Mouse (Mus musculus) CH12.LX (cell line): ENCODE results near the gene Pom121l2. TPM values are rescaled to one million over a fixed set of nuclear protein-coding genes. Genes with fewer than 3 reads are reported as not detected.

Experiments
- DNase-seq: peaks from one replicate; pipeline ENCODE4 v3.0.0-alpha.2; 2013; ENCODE audit errors: extremely low read depth
- H3K27ac ChIP-seq: 2 replicates; pipeline ENCODE4 v1.5.1; 2012; ENCODE audit warnings: low read depth, mild to moderate bottlenecking, control low read depth, moderate library complexity; ENCODE audit not compliant: insufficient read depth
- H3K27me3 ChIP-seq: replicated peaks from 2 replicates; pipeline ENCODE3; 2012; ENCODE audit warnings: inconsistent platforms
- H3K36me3 ChIP-seq, 2 experiments: replicated peaks in 1 of 2; 2 replicates each; pipeline versions ENCODE3 to v1.6.1; 2012; ENCODE audit warnings: inconsistent platforms in 1 of 2, low read length in 1 of 2, mild to moderate bottlenecking in 1 of 2, mixed read lengths in 1 of 2, moderate library complexity in 1 of 2; ENCODE audit not compliant: control insufficient read depth in 1 of 2, insufficient read depth in 1 of 2
- H3K4me1 ChIP-seq, 2 experiments: 2 replicates each; pipeline ENCODE4 v1.6.1; 2012; ENCODE audit warnings: inconsistent platforms in 1 of 2, moderate library complexity in 1 of 2; ENCODE audit not compliant: insufficient read depth in 2 of 2, control insufficient read depth in 1 of 2
- H3K4me2 ChIP-seq: 2 replicates; pipeline ENCODE4 v1.6.1; 2012; ENCODE audit warnings: low read depth, mild to moderate bottlenecking, control low read depth; ENCODE audit not compliant: poor library complexity, insufficient read depth, severe bottlenecking
- H3K4me3 ChIP-seq, 3 experiments: fragments of 150-350 bp in 1 of 3; sonication (generic) in 1 of 3; replicated peaks in 1 of 3; 2 replicates each; pipeline versions ENCODE3 to v1.5.1; 2011 to 2012; ENCODE audit warnings: low read depth in 2 of 3, low read length in 2 of 3, mild to moderate bottlenecking in 2 of 3, moderate library complexity in 2 of 3, control low read depth in 1 of 3, improper control_type of control experiment in 1 of 3, inconsistent platforms in 1 of 3, mixed read lengths in 1 of 3; ENCODE audit not compliant: poor library complexity in 1 of 3
- H3K79me2 ChIP-seq: replicated peaks from 2 replicates; pipeline ENCODE4 v1.6.1; 2012; ENCODE audit warnings: mild to moderate bottlenecking, moderate library complexity; ENCODE audit not compliant: control insufficient read depth, poor library complexity, insufficient read depth, severe bottlenecking; ENCODE audit errors: extremely low read depth
- H3K9ac ChIP-seq: 2 replicates; pipeline ENCODE4 v1.6.1; 2012; ENCODE audit warnings: low read depth, mild to moderate bottlenecking, control low read depth, moderate library complexity; ENCODE audit not compliant: insufficient read depth
- H3K9me3 ChIP-seq: replicated peaks from 2 replicates; pipeline ENCODE3; 2012; ENCODE audit warnings: low read length, inconsistent platforms, mixed read lengths
- BHLHE40 ChIP-seq: IDR thresholded peaks from 2 replicates; pipeline ENCODE4 v1.6.1; 2011; ENCODE audit warnings: mild to moderate bottlenecking, low read depth, low read length, improper control_type of control experiment
- CHD1 ChIP-seq: IDR thresholded peaks from 2 replicates; pipeline ENCODE4 v1.6.1; 2012; ENCODE audit warnings: low read depth, low read length, improper control_type of control experiment, inconsistent platforms
- CHD2 ChIP-seq: IDR thresholded peaks from 2 replicates; pipeline ENCODE4 v1.6.1; 2011; ENCODE audit warnings: low read length, improper control_type of control experiment
- CTCF ChIP-seq, 2 experiments: IDR thresholded peaks in 1 of 2; conservative IDR thresholded peaks in 1 of 2; 2 replicates each; pipeline ENCODE4 v1.5.1; 2011 to 2012; ENCODE audit warnings: low read depth in 2 of 2, low read length in 2 of 2, improper control_type of control experiment in 1 of 2, inconsistent platforms in 1 of 2, mild to moderate bottlenecking in 1 of 2, moderate library complexity in 1 of 2
- E2F4 ChIP-seq: IDR thresholded peaks from 2 replicates; pipeline ENCODE4 v1.6.1; 2011; ENCODE audit warnings: low read depth, low read length, improper control_type of control experiment; ENCODE audit not compliant: insufficient replicate concordance
- ELF1 ChIP-seq: IDR thresholded peaks from 2 replicates; pipeline ENCODE4 v1.6.1; 2014; ENCODE audit warnings: low read depth, mild to moderate bottlenecking, inconsistent platforms, low read length, improper control_type of control experiment
- EP300 ChIP-seq: IDR thresholded peaks from 2 replicates; pipeline ENCODE4 v1.6.1; 2011; ENCODE audit warnings: low read length, improper control_type of control experiment
- ETS1 ChIP-seq: conservative IDR thresholded peaks from 2 replicates; pipeline ENCODE4 v1.6.1; 2012; ENCODE audit warnings: low read depth, mild to moderate bottlenecking, inconsistent platforms, low read length, improper control_type of control experiment, moderate library complexity
- GABPA ChIP-seq: IDR thresholded peaks from 2 replicates; pipeline ENCODE4 v1.6.1; 2012; ENCODE audit warnings: low read depth, low read length, improper control_type of control experiment, inconsistent platforms; ENCODE audit not compliant: insufficient replicate concordance
- HCFC1 ChIP-seq: IDR thresholded peaks from 2 replicates; pipeline ENCODE4 v1.6.1; 2012; ENCODE audit warnings: low read depth, mild to moderate bottlenecking, inconsistent platforms, low read length, improper control_type of control experiment
- IRF4 ChIP-seq: IDR thresholded peaks from 2 replicates; pipeline ENCODE4 v1.6.1; 2014; ENCODE audit warnings: low read depth, mild to moderate bottlenecking, inconsistent platforms, low read length, improper control_type of control experiment
- JUN ChIP-seq: IDR thresholded peaks from 2 replicates; pipeline ENCODE4 v1.6.1; 2011; ENCODE audit warnings: low read depth, mild to moderate bottlenecking, low read length, improper control_type of control experiment, moderate library complexity; ENCODE audit not compliant: insufficient read depth
- JUND ChIP-seq: conservative IDR thresholded peaks from 2 replicates; pipeline ENCODE4 v1.6.1; 2011; ENCODE audit warnings: low read depth, low read length, improper control_type of control experiment
- KAT2A ChIP-seq: IDR thresholded peaks from 2 replicates; pipeline ENCODE4 v1.6.1; 2012; ENCODE audit warnings: low read length, improper control_type of control experiment, inconsistent platforms; ENCODE audit not compliant: insufficient replicate concordance
- MAFK ChIP-seq: IDR thresholded peaks from 2 replicates; pipeline ENCODE4 v1.6.1; 2011; ENCODE audit warnings: low read length, improper control_type of control experiment; ENCODE audit not compliant: insufficient replicate concordance
- MAX ChIP-seq: IDR thresholded peaks from 2 replicates; pipeline ENCODE4 v1.6.1; 2011; ENCODE audit warnings: low read length, improper control_type of control experiment
- MAZ ChIP-seq: IDR thresholded peaks from 2 replicates; pipeline ENCODE4 v1.6.1; 2012; ENCODE audit warnings: low read depth, mild to moderate bottlenecking, inconsistent platforms, low read length, improper control_type of control experiment, moderate library complexity
- MEF2A ChIP-seq: IDR thresholded peaks from 2 replicates; pipeline ENCODE4 v1.6.1; 2014; ENCODE audit warnings: low read depth, mild to moderate bottlenecking, inconsistent platforms, low read length, improper control_type of control experiment, borderline replicate concordance
- MXI1 ChIP-seq: IDR thresholded peaks from 2 replicates; pipeline ENCODE4 v1.6.1; 2011; ENCODE audit warnings: mild to moderate bottlenecking, low read depth, low read length, improper control_type of control experiment
- MYC ChIP-seq: IDR thresholded peaks from 2 replicates; pipeline ENCODE4 v1.6.1; 2011; ENCODE audit warnings: low read depth, mild to moderate bottlenecking, improper control_type of control experiment, low read length
- NELFE ChIP-seq: IDR thresholded peaks from 2 replicates; pipeline ENCODE4 v1.6.1; 2011; ENCODE audit warnings: low read depth, low read length, improper control_type of control experiment
- NRF1 ChIP-seq: IDR thresholded peaks from 2 replicates; pipeline ENCODE4 v1.6.1; 2014; ENCODE audit warnings: low read depth, mild to moderate bottlenecking, inconsistent platforms, low read length, improper control_type of control experiment, moderate library complexity
- PAX5 ChIP-seq: IDR thresholded peaks from 2 replicates; pipeline ENCODE4 v1.6.1; 2012; ENCODE audit warnings: low read length, inconsistent platforms, mixed read lengths
- POLR2A ChIP-seq: IDR thresholded peaks from 2 replicates; pipeline ENCODE4 v1.6.1; 2011; ENCODE audit warnings: low read depth, mild to moderate bottlenecking, improper control_type of control experiment, low read length
- POLR2AphosphoS2 ChIP-seq: IDR thresholded peaks from 2 replicates; pipeline ENCODE4 v1.6.1; 2011; ENCODE audit warnings: low read depth, low read length, improper control_type of control experiment
- RAD21 ChIP-seq: IDR thresholded peaks from 2 replicates; pipeline ENCODE4 v1.6.1; 2011; ENCODE audit warnings: low read depth, mild to moderate bottlenecking, low read length, improper control_type of control experiment, moderate library complexity
- RCOR1 ChIP-seq: conservative IDR thresholded peaks from 2 replicates; pipeline ENCODE4 v1.6.1; 2012; ENCODE audit warnings: low read depth, mild to moderate bottlenecking, inconsistent platforms, low read length, improper control_type of control experiment
- SIN3A ChIP-seq: IDR thresholded peaks from 2 replicates; pipeline ENCODE4 v1.6.1; 2012; ENCODE audit warnings: low read length, improper control_type of control experiment, inconsistent platforms
- SMC3 ChIP-seq: IDR thresholded peaks from 2 replicates; pipeline ENCODE4 v1.6.1; 2011; ENCODE audit warnings: low read depth, low read length, improper control_type of control experiment
- TBP ChIP-seq: conservative IDR thresholded peaks from 2 replicates; pipeline ENCODE4 v1.6.1; 2011; ENCODE audit warnings: low read depth, low read length, improper control_type of control experiment
- TCF12 ChIP-seq: IDR thresholded peaks from 2 replicates; pipeline ENCODE4 v1.6.1; 2014; ENCODE audit warnings: low read depth, mild to moderate bottlenecking, inconsistent platforms, low read length, improper control_type of control experiment
- UBTF ChIP-seq: IDR thresholded peaks from 2 replicates; pipeline ENCODE4 v1.6.1; 2012; ENCODE audit warnings: low read depth, mild to moderate bottlenecking, inconsistent platforms, low read length, improper control_type of control experiment, moderate library complexity
- USF1 ChIP-seq: IDR thresholded peaks from 2 replicates; pipeline ENCODE4 v1.6.1; 2014; ENCODE audit warnings: low read depth, mild to moderate bottlenecking, inconsistent platforms, low read length, improper control_type of control experiment
- USF2 ChIP-seq: conservative IDR thresholded peaks from 2 replicates; pipeline ENCODE4 v1.6.1; 2011; ENCODE audit warnings: low read depth, low read length, improper control_type of control experiment
- ZC3H11A ChIP-seq: IDR thresholded peaks from 2 replicates; pipeline ENCODE4 v1.6.1; 2012; ENCODE audit warnings: low read depth, mild to moderate bottlenecking, inconsistent platforms, low read length, improper control_type of control experiment
- ZKSCAN1 ChIP-seq: IDR thresholded peaks from 2 replicates; pipeline ENCODE4 v1.6.1; 2012; ENCODE audit warnings: low read depth, inconsistent platforms, low read length, improper control_type of control experiment, borderline replicate concordance
- ZMIZ1 ChIP-seq: IDR thresholded peaks from 2 replicates; pipeline ENCODE4 v1.6.1; 2012; ENCODE audit warnings: low read depth, mild to moderate bottlenecking, inconsistent platforms, low read length, improper control_type of control experiment
- ZNF384 ChIP-seq: IDR thresholded peaks from 2 replicates; pipeline ENCODE4 v1.6.1; 2012; ENCODE audit warnings: low read depth, low read length, improper control_type of control experiment, inconsistent platforms
- dilution Hi-C: fragments of 300-500 bp; cut with MboI; formaldehyde crosslinking; loops from 2 replicates; pipeline ENCODE4 v1.14.3; 2020; ENCODE audit warnings: low sequenced_read_pairs; ENCODE audit not compliant: extremely low pct_unique_long_range_greater_than_20kb, extremely low pct_ligation_motif_present
- in situ Hi-C: fragments of 300-500 bp; cut with MboI; formaldehyde crosslinking; loops from 3 replicates; pipeline ENCODE4 v1.14.3; 2019; ENCODE audit warnings: low sequenced_read_pairs, low pct_ligation_motif_present, low pct_unique_long_range_greater_than_20kb, mixed read lengths
- polyA plus RNA-seq: library from polyadenylated mRNA; unstranded; fragments of >175 nt; gene quantifications from 2 replicates; pipeline ENCODE4 v1.2.1, GENCODE M21; 2012; ENCODE audit warnings: low read depth; ENCODE audit not compliant: insufficient read length
- total RNA-seq, 2 experiments: library from RNA; depleted of rRNA; stranded (reverse); fragments of 300-350 nt in 1 of 2; fragments of >200 nt in 1 of 2; gene quantifications; 2 replicates each; pipeline ENCODE4 v1.2.3; 2012 to 2014

The Pom121l2 gene
- total and polyA plus RNA-seq, 3 experiments = not detected

DNA sequence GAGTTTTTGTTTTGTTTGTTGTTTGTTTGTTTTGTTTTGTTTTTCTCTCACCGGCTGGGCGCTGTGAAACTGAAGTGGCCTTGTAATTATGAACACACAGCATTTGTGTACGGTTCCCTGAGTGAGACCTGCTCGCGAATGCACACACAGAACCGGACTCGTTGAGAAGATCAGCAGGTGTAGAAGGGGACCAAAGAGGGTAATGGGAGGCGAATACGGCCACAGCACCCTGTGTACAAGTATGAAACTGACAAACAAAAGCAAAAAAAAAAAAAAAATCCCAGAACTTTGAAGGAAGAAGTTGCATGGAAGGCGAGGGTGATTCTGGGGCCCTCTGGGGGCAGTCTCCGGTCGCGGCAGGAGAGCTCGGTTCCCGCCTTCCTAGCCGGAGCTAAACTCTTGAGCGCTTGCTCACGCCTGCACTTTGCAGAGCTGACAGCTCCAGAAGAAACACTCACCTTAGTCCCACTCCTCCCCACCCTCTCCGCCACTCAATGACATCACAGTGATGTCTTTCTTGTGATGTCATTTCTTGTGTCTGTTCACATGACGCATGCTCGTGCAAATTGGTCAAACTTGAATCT, 14.4 kb downstream of the Pom121l2 start:
- peaks cover 29% of the 10 kb centered on the region for H3K27me3 ChIP-seq
- H3K9ac ChIP-seq = peak overlapping the region; percentile 7; the same call in 1 of the 2 replicates
- dilution Hi-C loops = no loop called here
- no peaks in the 10 kb centered on the region for H3K79me2 ChIP-seq
- in situ Hi-C loops = no loop called here
- no peak for TF ChIP-seq POLR2AphosphoS2
- TF ChIP-seq ZKSCAN1 = no peak
- TF ChIP-seq PAX5 = no peak
- TF ChIP-seq CTCF (conservative IDR thresholded peaks at IDR 0.05 in 1 of 2, IDR thresholded peaks at IDR 0.05 in 1 of 2; ENCODE audit: low read depth in 2 of 2, low read length in 2 of 2) = peak in 1 of 2 experiments; percentile 48; a peak in 2 of 4 replicates
- no peak for TF ChIP-seq NELFE
- TF ChIP-seq POLR2A = peak; percentile 20; the same call in 1 of the 2 replicates
- peak; percentile 49 for TF ChIP-seq ETS1
- peak; percentile 26; the same call in 1 of the 2 replicates for TF ChIP-seq TCF12
- no peak for TF ChIP-seq UBTF
- peak; percentile 35; the same call in 1 of the 2 replicates for TF ChIP-seq JUN
- TF ChIP-seq CHD1 = peak; percentile 80; the same call in 1 of the 2 replicates
- peak; percentile 46; the same call in 1 of the 2 replicates for TF ChIP-seq TBP
- no peak; the same call in none of the 2 replicates for TF ChIP-seq RAD21
- TF ChIP-seq IRF4 = peak; percentile 53; the same call in 1 of the 2 replicates
- TF ChIP-seq RCOR1 = no peak; the same call in 1 of the 2 replicates
- peak; percentile 56 for TF ChIP-seq BHLHE40
- TF ChIP-seq KAT2A = 0 out of 2 replicates have a peak, but pooled peaks have one; percentile 47
- TF ChIP-seq ELF1 = no peak; the same call in 1 of the 2 replicates
- TF ChIP-seq USF1 = no peak
- peak; percentile 31; the same call in 1 of the 2 replicates for TF ChIP-seq HCFC1
- TF ChIP-seq MAX = peak; percentile 61
- TF ChIP-seq CHD2 = no peak
- TF ChIP-seq MAZ = peak; percentile 83
- TF ChIP-seq MEF2A = no peak; the same call in 1 of the 2 replicates
- TF ChIP-seq ZNF384 = peak; percentile 89
- no peak for TF ChIP-seq USF2
- 0 out of 2 replicates have a peak, but pooled peaks have one; percentile 41 for TF ChIP-seq ZMIZ1
- TF ChIP-seq ZC3H11A = no peak
- TF ChIP-seq GABPA = peak; percentile 93
- 0 out of 2 replicates have a peak, but pooled peaks have one; percentile 47 for TF ChIP-seq MYC
- TF ChIP-seq NRF1 = peak; percentile 72
- TF ChIP-seq JUND = 0 out of 2 replicates have a peak, but pooled peaks have one; percentile 31
- TF ChIP-seq MAFK = no peak; the same call in 1 of the 2 replicates
- TF ChIP-seq SIN3A = 0 out of 2 replicates have a peak, but pooled peaks have one; percentile 78
- TF ChIP-seq SMC3 = no peak
- TF ChIP-seq EP300 = 0 out of 2 replicates have a peak, but pooled peaks have one; percentile 24
- TF ChIP-seq E2F4 = peak; percentile 81
- peak; percentile 84 for TF ChIP-seq MXI1
- H3K4me3 ChIP-seq = peak overlapping the region; percentile 47 to 68 (median 56)
- peak overlapping the region; percentile 74 for H3K4me2 ChIP-seq
- H3K4me1 ChIP-seq = peaks cover 3 to 9% of the 10 kb centered on the region in 2 experiments
- no peak overlapping the region for H3K27ac ChIP-seq
- DNase-seq = peak; percentile 72
- no peaks in the 10 kb centered on the region for H3K36me3 ChIP-seq
- H3K9me3 ChIP-seq = peaks cover 8% of the 10 kb centered on the region
